Mouse (Mus musculus): ENCODE results near the gene Aknad1. TPM values are rescaled to one million over a fixed set of nuclear protein-coding genes. Genes with fewer than 3 reads are reported as not detected.

Aknad1 gene
- under 1 TPM; 0.09 to 0.12 TPM for total RNA-seq (2021)
- long read RNA-seq, experiment 1: 0 reads
- long read RNA-seq, experiment 2: 0 reads

GRCm38 (mm10) chr3:108739045-108739708 is at the start of gene Aknad1:
TSS of gene Aknad1 (plus strand) at chr3:108739658.
- no peak for DNase-seq

- DNase-seq: peak; percentile 5
Measured at GRCm38 (mm10) chr3:108689979-108690378, 49.5 kb upstream of the Aknad1 start.

GRCm38 (mm10) chr3:108694321-108694720 is 45.1 kb upstream of the Aknad1 start:
- DNase-seq: no peak

GRCm38 (mm10) chr3:108698662-108699061 is 40.8 kb upstream of the Aknad1 start:
- DNase-seq: no peak

GRCm38 (mm10) chr3:108699786-108700185 is 39.7 kb upstream of the Aknad1 start:
- DNase-seq: no peak

- DNase-seq: no peak
Measured at GRCm38 (mm10) chr3:108701256-108701655, 38.2 kb upstream of the Aknad1 start.

- DNase-seq: no peak
Measured at GRCm38 (mm10) chr3:108702789-108703188, 36.7 kb upstream of the Aknad1 start.

- no peak for DNase-seq
Measured at GRCm38 (mm10) chr3:108711296-108711695, 28.2 kb upstream of the Aknad1 start.

GRCm38 (mm10) chr3:108713065-108713675 is 26.3 kb upstream of the Aknad1 start:
- no peak for DNase-seq

- peak; percentile 13 for DNase-seq
Measured at GRCm38 (mm10) chr3:108714837-108715236, 24.6 kb upstream of the Aknad1 start.

GRCm38 (mm10) chr3:108717896-108718502 is 21.5 kb upstream of the Aknad1 start:
- no peak for DNase-seq

GRCm38 (mm10) chr3:108719357-108719756 is 20.1 kb upstream of the Aknad1 start:
- no peak for DNase-seq

GRCm38 (mm10) chr3:108719761-108720160 is 19.7 kb upstream of the Aknad1 start:
- no peak for DNase-seq

GRCm38 (mm10) chr3:108721076-108721991 is 18.1 kb upstream of the Aknad1 start:
- DNase-seq: peak; percentile 59

- peak; percentile 99 for DNase-seq
Measured at GRCm38 (mm10) chr3:108722036-108722872, 17.2 kb upstream of the Aknad1 start, which contains the start of gene Gpsm2. TSS of gene Gpsm2 (minus strand) at chr3:108722309.

- DNase-seq: no peak
Measured at GRCm38 (mm10) chr3:108726413-108726812, 13.0 kb upstream of the Aknad1 start.

GRCm38 (mm10) chr3:108727344-108727743 is 12.1 kb upstream of the Aknad1 start:
- no peak for DNase-seq

- no peak for DNase-seq
Measured at GRCm38 (mm10) chr3:108727776-108728175, 11.7 kb upstream of the Aknad1 start.

GRCm38 (mm10) chr3:108730316-108730715 is 9.1 kb upstream of the Aknad1 start:
- DNase-seq: peak; percentile 12

- DNase-seq: no peak
Measured at GRCm38 (mm10) chr3:108737761-108738160, 1.7 kb upstream of the Aknad1 start.

GRCm38 (mm10) chr3:108744060-108744459 is 4.6 kb downstream of the Aknad1 start:
- DNase-seq: no peak

All from adrenal gland, postnatal 10 days (tissue).